Mouse (Mus musculus) ES-Bruce4 (cell line): Measurements from ENCODE around the gene Rorb. TPM values are rescaled to one million over a fixed set of nuclear protein-coding genes. Genes with fewer than 3 reads are reported as not detected.

Experiments used
- H3K27ac ChIP-seq: 2 replicates; pipeline ENCODE4 v1.5.1; 2012; ENCODE audit warnings: low read length, inconsistent platforms; ENCODE audit not compliant: insufficient read depth
- H3K27me3 ChIP-seq: 2 replicates; pipeline ENCODE4 v1.6.1; 2012; ENCODE audit warnings: mild to moderate bottlenecking, low read length, inconsistent platforms; ENCODE audit not compliant: control insufficient read depth, poor library complexity, insufficient read depth, severe bottlenecking
- H3K36me3 ChIP-seq: 2 replicates; pipeline ENCODE4 v1.6.1; 2012; ENCODE audit warnings: inconsistent platforms, mild to moderate bottlenecking, low read length, moderate library complexity; ENCODE audit not compliant: control insufficient read depth, poor library complexity, insufficient read depth, severe bottlenecking
- H3K4me1 ChIP-seq: one replicate; pipeline ENCODE4 v1.8.1; 2011; ENCODE audit warnings: low read length; ENCODE audit not compliant: control insufficient read depth, insufficient read depth
- H3K4me3 ChIP-seq: 2 replicates; pipeline ENCODE4 v1.5.1; 2011; ENCODE audit warnings: low read depth, mild to moderate bottlenecking, low read length
- H3K9ac ChIP-seq: 2 replicates; pipeline ENCODE4 v1.6.1; 2012; ENCODE audit warnings: low read depth, mild to moderate bottlenecking, inconsistent platforms; ENCODE audit not compliant: poor library complexity, severe bottlenecking
- H3K9me3 ChIP-seq: replicated peaks from 2 replicates; pipeline ENCODE4 v1.6.1; 2012; ENCODE audit warnings: mild to moderate bottlenecking, low read length, inconsistent platforms; ENCODE audit not compliant: control insufficient read depth, poor library complexity, insufficient read depth, severe bottlenecking
- CTCF ChIP-seq: IDR thresholded peaks from one replicate; pipeline ENCODE4 v1.8.1; 2011; ENCODE audit warnings: low read depth, low read length
- EP300 ChIP-seq: IDR thresholded peaks from 2 replicates; pipeline ENCODE4 v1.6.1; 2011; ENCODE audit warnings: low read depth, low read length; ENCODE audit not compliant: insufficient read depth
- POLR2A ChIP-seq: IDR thresholded peaks from one replicate; pipeline ENCODE4 v1.8.1; 2011; ENCODE audit warnings: low read length; ENCODE audit not compliant: insufficient read depth
- polyA plus RNA-seq: library from polyadenylated mRNA; stranded (reverse); fragments of >200 nt; gene quantifications from 2 replicates; pipeline ENCODE4 v1.2.4, GENCODE M21; 2011; ENCODE audit warnings: low read depth; ENCODE audit not compliant: missing spikeins, insufficient read depth, insufficient read length

Rorb gene
- polyA plus RNA-seq, 1 experiment, result not detected

GRCm38 (mm10) chr19:19089427-19089826, 21.6 kb downstream of the Rorb start:
- Histone ChIP-seq H3K9me3 (no peaks in the 10 kb centered on the region), H3K27ac (no peak overlapping the region), H3K27me3 (no peaks in the 10 kb centered on the region), H3K36me3 (no peaks in the 10 kb centered on the region), H3K4me3 (no peak overlapping the region), H3K9ac (no peak overlapping the region), H3K4me1 (peaks cover 2% of the 10 kb centered on the region)
- TF ChIP-seq POLR2A (no peak), EP300 (no peak), CTCF (no peak)

- H3K9me3 ChIP-seq, result no peaks in the 10 kb centered on the region
- TF ChIP-seq EP300 (no peak), POLR2A (no peak), CTCF (no peak)
- no peaks in the 10 kb centered on the region for H3K36me3 ChIP-seq
Measured at GRCm38 (mm10) chr19:19077880-19078279, 33.1 kb downstream of the Rorb start.

DNA sequence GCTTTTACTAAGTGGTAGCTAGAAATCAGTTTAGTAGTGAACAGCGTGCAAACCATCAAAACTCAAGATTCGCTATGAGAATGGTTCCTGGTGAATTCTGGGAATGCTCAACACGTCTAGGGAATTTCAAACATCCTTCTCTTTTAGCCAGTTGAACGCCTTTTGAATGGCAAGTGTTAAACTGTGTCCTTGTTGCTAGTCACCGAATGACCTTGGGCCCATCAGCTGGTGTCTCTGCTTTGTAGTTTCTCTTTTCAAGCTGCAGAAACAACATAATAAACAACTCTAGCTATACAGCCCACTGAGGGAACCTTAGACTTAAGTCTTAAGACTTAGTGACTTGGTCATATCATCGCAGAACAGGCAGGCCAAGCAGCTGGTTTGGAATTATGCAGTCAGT, 36.2 kb downstream of the Rorb start:
- H3K9ac ChIP-seq, result no peak overlapping the region
- no peaks in the 10 kb centered on the region for H3K36me3 ChIP-seq
- no peaks in the 10 kb centered on the region for H3K4me1 ChIP-seq
- H3K27me3 ChIP-seq, result no peaks in the 10 kb centered on the region
- H3K27ac ChIP-seq, result no peak overlapping the region
- TF ChIP-seq EP300 (no peak), CTCF (no peak), POLR2A (no peak)
- no peaks in the 10 kb centered on the region for H3K9me3 ChIP-seq
- H3K4me3 ChIP-seq, result no peak overlapping the region

More at GRCm38 (mm10) chr19:19077880-19078279, 33.1 kb downstream of the Rorb start:
- Histone ChIP-seq H3K4me3 (no peak overlapping the region), H3K27me3 (no peaks in the 10 kb centered on the region), H3K4me1 (no peaks in the 10 kb centered on the region), H3K27ac (no peak overlapping the region), H3K9ac (no peak overlapping the region)

DNA sequence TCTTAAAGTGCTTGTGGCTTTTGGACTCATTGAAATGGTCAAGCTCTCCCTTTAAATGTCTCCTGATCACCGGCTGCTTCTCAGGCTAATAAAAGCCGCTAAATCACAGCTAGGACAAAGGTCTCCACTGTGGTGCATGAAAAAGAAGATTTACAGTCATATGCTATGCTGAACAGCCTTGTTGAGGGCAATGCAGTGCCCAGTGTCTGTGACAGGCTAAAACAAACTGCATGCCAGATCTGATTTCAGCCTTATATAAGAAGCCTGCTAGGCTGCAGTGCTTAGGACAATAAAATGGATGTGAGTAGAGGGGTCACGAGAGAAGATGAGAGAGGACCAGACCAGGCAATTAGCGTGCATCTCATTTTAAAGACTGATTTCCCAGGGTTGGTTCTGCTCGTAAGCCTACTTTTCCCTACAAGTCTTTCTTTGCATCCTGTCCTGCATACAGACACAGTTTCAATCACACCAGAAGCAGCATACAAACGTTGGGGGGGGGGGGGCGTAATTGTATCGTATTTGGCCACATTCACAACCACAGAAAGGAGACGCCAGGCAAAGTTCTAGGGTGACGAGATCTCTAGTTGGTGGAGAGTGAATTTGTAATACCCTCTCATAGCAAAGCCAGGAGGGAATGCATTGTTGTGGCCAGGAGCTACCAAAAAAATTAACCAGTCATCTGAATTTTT, 52.1 kb downstream of the Rorb start:
- Histone ChIP-seq H3K27me3 (no peaks in the 10 kb centered on the region; the same call in 1 of the 2 replicates), H3K27ac (no peak overlapping the region), H3K4me3 (no peak overlapping the region), H3K4me1 (no peaks in the 10 kb centered on the region), H3K9ac (no peak overlapping the region), H3K9me3 (no peaks in the 10 kb centered on the region), H3K36me3 (no peaks in the 10 kb centered on the region)
- TF ChIP-seq CTCF (no peak), EP300 (no peak), POLR2A (no peak)

DNA sequence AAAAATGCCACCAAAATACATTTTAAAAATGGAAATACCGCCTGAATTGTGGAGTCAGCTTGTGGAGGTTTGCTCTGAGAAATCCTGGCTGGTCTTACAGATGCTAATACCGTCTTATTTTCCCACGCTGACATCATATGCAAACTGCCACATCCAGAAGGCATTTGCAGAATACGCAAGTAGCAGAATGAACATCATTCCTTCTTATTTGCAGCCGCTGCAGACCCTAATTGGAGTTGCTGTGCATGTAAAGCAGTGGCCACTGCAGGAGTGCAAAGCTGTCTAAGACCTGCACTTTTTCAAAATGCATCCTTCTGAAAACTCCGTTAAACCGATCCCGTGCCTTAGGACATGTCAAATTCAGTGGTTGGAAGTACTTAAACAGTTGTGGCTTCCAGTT, 52.8 kb downstream of the Rorb start:
- H3K27me3 ChIP-seq, result no peaks in the 10 kb centered on the region; the same call in 1 of the 2 replicates
- TF ChIP-seq POLR2A, result no peak
- TF ChIP-seq CTCF, result no peak
- no peak for TF ChIP-seq EP300
- no peaks in the 10 kb centered on the region for H3K9me3 ChIP-seq
- H3K4me3 ChIP-seq, result no peak overlapping the region
- H3K27ac ChIP-seq, result no peak overlapping the region
- no peaks in the 10 kb centered on the region for H3K36me3 ChIP-seq
- H3K4me1 ChIP-seq, result no peaks in the 10 kb centered on the region
- no peak overlapping the region for H3K9ac ChIP-seq

DNA sequence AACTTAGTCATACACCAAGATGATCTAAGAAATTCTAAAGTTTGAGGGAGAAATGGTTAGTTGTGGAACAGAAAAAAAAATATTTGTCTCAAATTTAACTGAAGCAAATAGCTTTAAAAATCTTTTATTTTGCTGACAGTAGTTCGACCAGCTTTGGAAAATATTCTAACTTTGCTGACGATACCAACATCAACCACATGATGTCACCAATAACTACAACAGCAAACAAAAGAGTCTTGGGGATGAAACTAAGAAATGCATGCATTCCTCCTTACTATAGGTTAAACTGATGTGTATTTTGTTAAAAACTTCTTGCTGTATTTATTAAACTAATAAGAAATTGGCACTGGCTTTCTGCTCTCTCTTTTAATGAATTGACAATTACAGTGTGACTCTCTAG, 67.9 kb downstream of the Rorb start:
- Histone ChIP-seq H3K9ac (no peak overlapping the region), H3K4me1 (no peaks in the 10 kb centered on the region), H3K27me3 (no peaks in the 10 kb centered on the region), H3K4me3 (no peak overlapping the region), H3K9me3 (no peaks in the 10 kb centered on the region), H3K27ac (no peak overlapping the region), H3K36me3 (no peaks in the 10 kb centered on the region)
- no peak for TF ChIP-seq EP300
- TF ChIP-seq POLR2A, result no peak
- no peak for TF ChIP-seq CTCF
